Mouse (Mus musculus) limb, embryonic 14.5 days (tissue): ENCODE measurements around the gene Kcnk10. TPM values are rescaled to one million over a fixed set of nuclear protein-coding genes. Genes with fewer than 3 reads are reported as not detected.

ENCODE experiments used
- ATAC-seq: fragments of 200-750 bp; cut with Nextera tagmentation; 2 replicates; pipeline ENCODE4 v1.8.0; 2017; ENCODE audit warnings: low read depth, moderate number of reproducible peaks, moderate TSS enrichment; ENCODE audit not compliant: low FRiP score
- DNase-seq: peaks from one replicate; pipeline ENCODE4 v3.0.0-alpha.2; 2015; ENCODE audit warnings: low spot score
- H3K27ac ChIP-seq: fragments of 300-500 bp; sonication (generic); replicated peaks from 2 replicates; pipeline ENCODE4 v1.5.1; 2014; ENCODE audit warnings: low read depth, mild to moderate bottlenecking, low read length, moderate library complexity, mixed read lengths
- H3K27me3 ChIP-seq: fragments of 300-500 bp; sonication (generic); 2 replicates; pipeline ENCODE4 v1.6.1; 2014; ENCODE audit warnings: low read length, mixed read lengths; ENCODE audit not compliant: control insufficient read depth, insufficient read depth
- H3K36me3 ChIP-seq: fragments of 300-500 bp; sonication (generic); 2 replicates; pipeline ENCODE4 v1.6.1; 2014; ENCODE audit warnings: mild to moderate bottlenecking, low read length, moderate library complexity, mixed read lengths; ENCODE audit not compliant: control insufficient read depth, insufficient read depth
- H3K4me1 ChIP-seq: fragments of 300-500 bp; sonication (generic); 2 replicates; pipeline ENCODE4 v1.6.1; 2014; ENCODE audit warnings: antibody characterized with exemption, low read length, mixed read lengths; ENCODE audit not compliant: control insufficient read depth, insufficient read depth
- H3K4me2 ChIP-seq: fragments of 300-500 bp; sonication (generic); replicated peaks from 2 replicates; pipeline ENCODE4 v1.6.1; 2014; ENCODE audit warnings: low read depth, mild to moderate bottlenecking, low read length, moderate library complexity; ENCODE audit not compliant: severe bottlenecking
- H3K4me3 ChIP-seq: fragments of 300-500 bp; sonication (generic); replicated peaks from 2 replicates; pipeline ENCODE4 v1.5.1; 2014; ENCODE audit warnings: low read length
- H3K9ac ChIP-seq: fragments of 300-500 bp; sonication (generic); 2 replicates; pipeline ENCODE4 v1.6.1; 2014; ENCODE audit warnings: mild to moderate bottlenecking, low read depth, low read length, moderate library complexity; ENCODE audit not compliant: severe bottlenecking
- H3K9me3 ChIP-seq: fragments of 300-500 bp; sonication (generic); 2 replicates; pipeline ENCODE4 v1.6.1; 2016; ENCODE audit warnings: low read length; ENCODE audit not compliant: control insufficient read depth
- POLR2A ChIP-seq: fragments of 200-500 bp; IDR thresholded peaks from 2 replicates; pipeline ENCODE4 v1.8.0; 2012; ENCODE audit warnings: inconsistent platforms, mild to moderate bottlenecking, moderate library complexity, borderline replicate concordance; ENCODE audit not compliant: insufficient read depth, insufficient read length; ENCODE audit errors: extremely low read depth
- WGBS: fragments of 180-500 bp; shearing (Covaris S2); extraction: QIAGEN DNeasy Blood & Tissue Kit; methylation state at CpG from one replicate; pipeline ENCODE4 v1.1.7; 2014; 5-methylcytosine and 5-hydroxymethylcytosine counted together
- polyA plus RNA-seq, 2 experiments: library from polyadenylated mRNA; depleted of rRNA in 1 of 2; stranded (reverse) in 1 of 2; unstranded in 1 of 2; fragments of >200 nt; fragmentation: Nextera tagmentation in 1 of 2; extraction: Ambion mirVana in 1 of 2; gene quantifications; 2 replicates each; pipeline versions ENCODE4 v1.2.1 to v1.2.3; 2012 to 2014

Gene Kcnk10
- polyA plus RNA-seq, 2 experiments = 0.11 to 0.14 TPM

DNA sequence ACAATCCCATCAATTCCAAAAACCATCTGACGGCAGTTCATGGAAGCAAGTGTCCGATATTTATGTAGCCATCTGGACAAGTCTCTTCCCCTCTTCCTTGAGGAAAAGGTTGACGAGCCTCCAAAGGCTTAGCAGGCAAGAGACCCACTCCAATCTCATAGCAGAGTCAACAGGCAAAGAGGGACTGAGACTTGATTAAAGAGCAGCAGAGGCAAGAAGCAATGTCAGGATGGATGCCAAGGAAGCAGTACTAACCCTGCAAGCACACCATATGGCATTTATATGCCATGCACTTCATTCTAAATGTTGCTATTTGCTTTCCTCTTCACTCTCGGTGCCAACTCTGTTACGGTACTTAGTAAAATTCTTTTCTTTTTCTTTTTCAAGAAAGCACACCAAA lies 119.6 kb downstream of the Kcnk10 start:
- TF ChIP-seq POLR2A = no peak
- DNase-seq (no peak), ATAC-seq (no peak)
- Histone ChIP-seq H3K36me3 (no peaks in the 10 kb centered on the region), H3K9ac (no peak overlapping the region), H3K27ac (no peak overlapping the region), H3K4me2 (no peak overlapping the region), H3K4me3 (no peak overlapping the region), H3K4me1 (no peaks in the 10 kb centered on the region), H3K27me3 (no peaks in the 10 kb centered on the region), H3K9me3 (no peaks in the 10 kb centered on the region)
- WGBS = 82% methylated on average over 5 of the region's 5 CpGs

DNA sequence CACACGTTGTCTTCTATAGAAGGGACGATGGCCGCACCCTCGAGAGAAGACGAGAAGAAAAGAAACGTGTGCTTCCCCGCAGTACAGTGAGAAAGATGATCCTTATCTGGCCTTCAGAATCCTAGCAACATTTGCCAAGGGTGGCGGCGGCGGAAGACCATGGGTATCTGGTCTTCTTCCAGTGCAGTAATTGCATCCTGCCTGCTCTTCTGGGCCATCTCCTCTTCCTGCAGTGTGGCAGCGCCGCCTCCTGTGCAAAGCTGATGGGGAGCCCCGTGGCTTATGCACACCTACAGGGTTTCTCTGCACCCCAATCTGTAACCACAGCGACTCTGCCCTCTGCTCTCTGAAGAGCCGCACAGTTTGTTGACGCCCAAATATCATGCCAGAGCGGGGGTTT lies 124.9 kb downstream of the Kcnk10 start:
- 84% methylated on average over 17 of the region's 17 CpGs for WGBS
- no peak overlapping the region for H3K9ac ChIP-seq
- H3K27me3 ChIP-seq = no peaks in the 10 kb centered on the region
- no peaks in the 10 kb centered on the region for H3K36me3 ChIP-seq
- TF ChIP-seq POLR2A = no peak
- ATAC-seq (no peak), DNase-seq (no peak)
- no peaks in the 10 kb centered on the region for H3K4me1 ChIP-seq
- H3K27ac ChIP-seq = no peak overlapping the region
- no peak overlapping the region for H3K4me2 ChIP-seq
- no peaks in the 10 kb centered on the region for H3K9me3 ChIP-seq
- no peak overlapping the region for H3K4me3 ChIP-seq

DNA sequence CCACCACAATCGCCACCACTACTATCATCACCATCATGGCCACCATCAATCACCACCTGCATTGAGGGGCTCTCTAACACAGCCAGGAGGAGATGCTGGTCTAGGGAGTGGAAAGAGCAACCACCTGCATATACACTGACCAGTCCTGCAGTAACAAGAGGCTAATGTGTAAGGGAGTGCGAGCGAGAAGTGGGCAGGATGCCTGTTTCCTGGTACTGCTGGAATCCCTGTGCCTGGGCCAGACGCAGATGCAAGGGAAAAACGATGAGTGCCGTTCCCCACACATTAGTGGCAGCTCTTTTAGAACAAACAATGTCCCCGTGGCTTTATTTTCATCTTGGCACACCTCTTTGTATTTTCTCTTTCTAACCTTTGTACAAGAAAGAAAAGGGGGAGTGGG lies 125.5 kb downstream of the Kcnk10 start:
- Histone ChIP-seq H3K4me1 (no peaks in the 10 kb centered on the region), H3K36me3 (no peaks in the 10 kb centered on the region), H3K9ac (no peak overlapping the region), H3K27ac (no peak overlapping the region), H3K4me3 (no peak overlapping the region), H3K4me2 (no peak overlapping the region), H3K9me3 (no peaks in the 10 kb centered on the region), H3K27me3 (no peaks in the 10 kb centered on the region)
- WGBS = 88% methylated on average over 7 of the region's 7 CpGs
- no peak for DNase-seq
- TF ChIP-seq POLR2A = no peak
- no peak for ATAC-seq

DNA sequence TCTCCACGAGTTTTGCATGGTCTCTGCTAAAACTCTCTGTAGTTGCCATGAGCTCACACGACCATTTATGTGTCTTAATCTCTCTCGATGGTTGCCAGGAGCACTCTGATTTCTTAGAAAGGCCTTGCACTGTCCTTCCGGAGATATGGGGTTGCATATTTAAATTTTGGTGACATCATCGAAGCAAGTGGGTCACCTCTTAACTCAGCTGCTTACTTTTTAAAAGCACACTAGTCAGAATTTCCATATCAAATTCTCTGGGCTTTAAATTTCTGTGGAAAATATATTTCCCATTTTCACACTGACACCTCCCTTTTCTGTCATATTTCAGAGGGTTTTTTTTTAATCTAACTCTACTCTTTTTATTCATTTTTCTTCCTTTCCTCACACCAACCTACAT lies 132.5 kb downstream of the Kcnk10 start:
- Histone ChIP-seq H3K27ac (no peak overlapping the region), H3K4me1 (no peaks in the 10 kb centered on the region), H3K36me3 (no peaks in the 10 kb centered on the region), H3K4me2 (no peak overlapping the region), H3K4me3 (no peak overlapping the region), H3K9me3 (no peaks in the 10 kb centered on the region), H3K9ac (no peak overlapping the region), H3K27me3 (no peaks in the 10 kb centered on the region)
- ATAC-seq = no peak
- TF ChIP-seq POLR2A = no peak
- 72% methylated on average over 5 of the region's 5 CpGs for WGBS
- no peak for DNase-seq

DNA sequence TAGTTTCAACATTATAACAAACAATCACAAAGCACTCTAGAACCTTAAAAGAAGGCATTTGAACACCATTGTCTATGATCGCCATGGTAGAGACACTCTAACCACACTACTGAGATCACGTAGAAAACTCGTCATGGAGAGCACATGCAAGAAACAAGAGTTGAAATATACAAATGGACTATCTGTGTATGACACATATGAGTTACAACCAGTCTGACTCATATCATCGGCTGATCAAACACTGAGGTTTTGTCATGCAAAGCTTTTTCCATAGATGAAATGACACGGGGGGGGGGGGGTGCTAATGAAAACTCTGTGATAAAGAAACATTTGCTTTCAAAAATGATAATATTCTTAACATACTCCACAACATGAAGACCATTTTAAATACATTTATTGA lies 133.2 kb downstream of the Kcnk10 start:
- no peak for TF ChIP-seq POLR2A

DNA sequence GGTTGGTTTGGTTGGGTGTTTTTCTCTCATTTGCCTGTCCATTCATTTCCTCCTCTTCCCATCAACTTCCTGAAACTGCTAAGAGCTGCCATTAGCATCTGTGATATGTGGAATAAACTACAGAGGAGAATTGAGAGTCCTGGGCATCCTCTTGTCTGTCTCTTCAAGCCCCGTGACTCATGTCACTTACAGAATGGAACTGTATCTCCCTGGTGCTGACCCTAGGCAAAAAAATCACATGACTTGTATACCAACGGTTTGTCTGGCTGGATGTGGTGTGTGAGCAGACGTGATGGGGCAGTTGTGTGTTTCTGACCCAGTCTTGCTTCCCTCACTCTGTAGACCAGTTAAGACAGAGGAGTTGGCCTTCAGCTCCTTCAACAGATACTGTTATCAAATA lies 134.4 kb downstream of the Kcnk10 start:
- H3K4me1 ChIP-seq = no peaks in the 10 kb centered on the region
- H3K4me3 ChIP-seq = no peak overlapping the region
- no peak overlapping the region for H3K9ac ChIP-seq
- DNase-seq = no peak
- no peak for ATAC-seq
- TF ChIP-seq POLR2A = no peak
- no peaks in the 10 kb centered on the region for H3K9me3 ChIP-seq
- no peaks in the 10 kb centered on the region for H3K36me3 ChIP-seq
- H3K4me2 ChIP-seq = no peak overlapping the region
- no peak overlapping the region for H3K27ac ChIP-seq
- WGBS = 85% methylated on average over 3 of the region's 3 CpGs
- H3K27me3 ChIP-seq = no peaks in the 10 kb centered on the region

More for the DNA sequence above, 133.2 kb downstream of the Kcnk10 start:
- H3K4me3 ChIP-seq = no peak overlapping the region
- H3K27me3 ChIP-seq = no peaks in the 10 kb centered on the region
- DNase-seq = no peak
- no peak overlapping the region for H3K4me2 ChIP-seq
- no peaks in the 10 kb centered on the region for H3K4me1 ChIP-seq
- no peak overlapping the region for H3K27ac ChIP-seq
- ATAC-seq = no peak
- no peak overlapping the region for H3K9ac ChIP-seq
- no peaks in the 10 kb centered on the region for H3K9me3 ChIP-seq
- no peaks in the 10 kb centered on the region for H3K36me3 ChIP-seq
- WGBS = 92% methylated on average over 5 of the region's 5 CpGs
